Mouse (Mus musculus): Measurements from ENCODE around the gene Nrbp1. TPM values are rescaled to one million over a fixed set of nuclear protein-coding genes. Genes with fewer than 3 reads are reported as not detected.

The Nrbp1 gene
- total RNA-seq (2021): 10 to 100 TPM; 86.2 to 87.1 TPM
- long read RNA-seq, experiment 1, transcript Nrbp1-207 (19 exons, 2,221 nt): minor isoform, 29 of 161 reads
- long read RNA-seq, experiment 1, transcript Nrbp1-201 (18 exons, 2,203 nt): major isoform, 88 of 161 reads
- long read RNA-seq, experiment 1, partial matches to known transcripts: 6 of 161 reads
- long read RNA-seq, experiment 1, other reads (novel, unspliced or antisense): 38 of 161 reads
- long read RNA-seq, experiment 2, transcript Nrbp1-207 (19 exons, 2,221 nt): minor isoform, 35 of 105 reads
- long read RNA-seq, experiment 2, transcript Nrbp1-201 (18 exons, 2,203 nt): major isoform, 45 of 105 reads
- long read RNA-seq, experiment 2, partial matches to known transcripts: 9 of 105 reads
- long read RNA-seq, experiment 2, other reads (novel, unspliced or antisense): 16 of 105 reads

DNA sequence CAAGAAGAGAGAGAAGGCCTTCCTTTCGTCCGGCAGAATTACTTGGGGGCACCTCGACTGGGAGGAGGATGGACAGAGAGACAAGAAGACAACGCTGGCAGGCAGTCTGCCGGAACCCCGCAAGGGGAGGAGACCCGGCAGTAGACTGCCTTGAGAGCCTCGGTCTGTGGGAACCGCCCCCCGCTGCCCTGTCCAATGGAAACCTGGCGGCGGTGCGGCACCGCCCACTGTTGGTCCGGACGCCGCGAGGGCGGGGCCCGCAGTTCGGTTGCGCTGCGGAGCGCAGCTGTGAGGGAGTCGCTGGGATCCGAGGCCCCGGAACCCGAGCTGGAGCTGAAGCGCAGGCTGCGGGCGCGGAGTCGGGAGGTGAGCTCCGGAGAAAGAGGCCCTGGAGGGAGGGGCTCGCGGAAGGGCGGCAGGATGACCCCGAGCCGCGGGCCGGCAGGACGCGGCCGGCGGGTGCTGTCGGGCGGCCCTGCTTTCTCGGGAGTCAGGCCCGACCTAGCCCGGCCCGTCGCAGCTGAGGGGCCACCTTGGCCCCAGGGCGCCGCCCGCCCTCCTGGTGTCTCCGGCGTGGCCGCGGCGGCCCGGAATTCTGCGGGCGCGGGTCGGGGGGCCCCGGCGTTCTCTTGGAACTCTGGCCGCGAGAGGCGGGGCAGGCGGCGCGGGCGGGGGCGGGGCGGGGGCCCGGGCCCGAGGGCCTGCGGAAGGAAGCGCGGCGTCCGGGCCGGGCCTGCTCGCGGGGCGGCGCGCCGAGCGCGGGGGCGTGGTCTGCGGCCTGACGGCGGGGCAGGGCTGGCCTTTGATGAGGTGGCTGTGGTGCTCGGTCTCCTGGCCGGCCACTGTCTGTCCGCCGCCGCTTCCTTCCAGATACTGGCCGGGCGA is at the start of gene Nrbp1, which contains the start of gene Gm9970:
Gene Nrbp1, plus strand, starts transcription at position 228 of the 885 bp plus-strand sequence.
Gene Gm9970, minus strand, starts transcription at position 596 of the 885 bp plus-strand sequence.
- peak; percentile 93 to 97 for DNase-seq (ENCODE audit: low spot score in 2 of 2)

DNA sequence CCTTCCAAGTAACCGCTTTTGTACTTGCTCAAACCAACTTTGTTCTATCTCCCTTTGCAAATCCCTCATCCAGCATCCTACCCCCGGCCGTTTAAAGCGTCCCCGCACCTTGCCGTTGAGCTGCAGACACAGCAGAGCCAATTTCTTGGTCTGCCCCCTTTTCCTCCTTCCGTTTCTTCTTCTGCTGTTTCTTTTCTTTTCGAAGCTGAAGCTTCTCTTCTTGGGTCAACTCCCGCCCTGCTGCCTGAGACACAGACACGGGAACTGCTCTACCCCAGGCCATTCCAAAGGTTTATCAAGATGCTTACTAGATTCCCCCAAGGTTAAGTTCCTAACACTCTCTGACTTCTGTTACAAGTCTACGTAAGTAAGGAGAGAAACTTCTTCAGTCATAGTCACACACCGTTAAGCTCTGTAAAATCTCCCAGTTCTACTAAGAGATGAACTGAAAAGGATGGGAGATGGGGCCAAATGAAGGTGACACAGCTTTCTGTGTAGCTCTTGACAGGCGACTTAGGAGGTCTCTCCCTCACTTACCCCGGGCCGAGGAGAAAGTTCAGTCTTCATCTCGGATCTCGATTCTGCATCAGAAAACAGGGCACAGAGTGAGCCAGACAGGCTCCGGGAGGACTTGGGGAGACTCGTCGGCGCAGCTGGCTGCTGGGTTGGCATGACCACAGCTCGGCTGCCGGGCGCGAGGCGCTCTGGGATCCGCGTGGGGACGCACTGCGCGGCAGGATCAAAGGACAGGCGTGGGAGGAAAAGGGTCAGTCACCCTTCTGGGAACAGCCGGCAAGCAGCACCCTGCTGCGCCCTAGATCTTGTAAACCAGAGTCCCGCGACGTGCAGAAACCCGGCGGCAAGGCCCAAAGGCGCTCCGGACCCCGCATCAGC is 48.4 kb upstream of the Nrbp1 start:
- no peak for DNase-seq (ENCODE audit: low spot score in 2 of 2)

- peak; percentile 100 for DNase-seq (ENCODE audit: low spot score in 2 of 2)
These were observed 47.6 kb upstream of the Nrbp1 start, which contains the start of the genes Snx17 and Eif2b4 for GRCm38 (mm10) chr5:31192939-31193630. Gene Snx17 (plus strand): TSS chr5:31193227. Gene Eif2b4 (minus strand): TSS chr5:31193430.

DNA sequence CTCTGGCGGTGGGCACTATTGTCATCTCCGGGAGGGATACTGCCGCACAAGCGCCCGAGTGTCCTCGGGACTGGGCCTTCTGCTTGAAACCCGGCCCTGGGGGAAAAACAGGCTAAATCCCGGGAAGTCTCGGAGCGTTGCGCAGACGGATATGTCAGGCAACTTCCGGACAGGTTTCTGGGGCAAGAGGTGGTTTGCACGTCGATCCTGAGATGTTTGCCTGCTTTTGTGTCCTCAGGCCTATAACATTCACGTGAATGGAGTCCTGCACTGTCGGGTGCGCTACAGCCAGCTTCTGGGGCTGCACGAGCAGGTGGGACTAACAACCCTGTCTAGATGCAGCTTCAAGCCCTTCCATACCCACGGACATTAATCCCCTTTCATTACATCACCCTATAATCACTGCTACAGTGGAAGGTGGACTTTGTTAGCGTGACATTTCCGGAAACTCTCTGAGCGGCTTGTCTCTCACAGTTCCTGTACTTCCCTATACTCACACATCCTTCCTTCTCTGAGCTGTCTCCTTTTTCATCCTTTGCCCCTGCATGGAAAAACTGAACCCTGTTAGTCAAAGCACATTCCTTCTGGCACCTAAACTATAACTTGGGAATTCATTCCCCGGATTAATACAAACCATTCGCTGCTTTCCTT is 46.9 kb upstream of the Nrbp1 start:
- no peak for DNase-seq (ENCODE audit: low spot score in 2 of 2)

DNA sequence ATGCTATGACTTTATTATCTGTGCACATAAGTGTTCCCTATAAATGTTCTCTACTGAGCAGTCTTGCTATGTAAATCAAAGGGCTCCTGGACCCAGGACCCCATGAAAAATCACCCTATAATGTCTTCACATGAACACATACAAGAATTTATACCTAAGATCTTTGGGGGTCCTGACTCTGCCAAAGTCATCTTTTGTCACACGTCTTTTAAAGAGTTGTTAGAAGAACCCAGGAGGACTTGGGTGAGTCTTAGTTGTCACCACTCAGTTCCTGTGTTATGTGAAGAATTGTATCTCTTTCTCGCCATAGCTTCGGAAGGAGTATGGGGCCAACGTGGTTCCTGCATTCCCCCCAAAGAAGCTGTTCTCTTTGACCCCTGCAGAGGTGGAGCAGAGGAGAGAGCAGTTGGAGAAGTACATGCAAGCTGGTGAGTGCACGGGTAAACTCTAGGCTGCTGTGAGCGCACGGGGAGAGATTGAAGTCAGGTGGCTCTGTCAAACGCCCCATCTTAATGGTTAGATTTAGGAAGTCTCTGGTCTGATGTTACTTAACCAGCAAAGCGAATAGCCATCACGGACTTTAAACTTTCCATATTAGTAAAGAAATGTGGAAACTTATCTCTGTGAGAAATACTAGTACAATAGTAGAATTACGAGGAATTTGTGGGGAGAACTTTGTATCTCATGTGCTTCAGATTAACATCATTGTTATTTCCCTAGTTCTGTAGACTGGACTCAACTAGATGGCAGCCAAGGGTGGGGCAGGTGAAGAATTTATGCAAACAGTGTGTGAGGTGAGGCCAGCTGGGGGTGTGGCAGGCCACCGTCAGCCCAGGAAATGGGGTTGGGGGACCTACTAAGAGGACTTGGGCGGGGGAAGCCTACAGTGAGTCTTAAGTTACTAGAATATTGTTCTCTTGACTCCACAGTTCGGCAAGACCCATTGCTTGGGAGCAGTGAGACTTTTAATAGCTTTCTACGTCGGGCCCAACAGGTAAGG is 45.9 kb upstream of the Nrbp1 start:
- DNase-seq (ENCODE audit: low spot score in 2 of 2): no peak

GRCm38 (mm10) chr5:31195671-31196070 is 45.0 kb upstream of the Nrbp1 start:
- DNase-seq (ENCODE audit: low spot score in 2 of 2): no peak

DNA sequence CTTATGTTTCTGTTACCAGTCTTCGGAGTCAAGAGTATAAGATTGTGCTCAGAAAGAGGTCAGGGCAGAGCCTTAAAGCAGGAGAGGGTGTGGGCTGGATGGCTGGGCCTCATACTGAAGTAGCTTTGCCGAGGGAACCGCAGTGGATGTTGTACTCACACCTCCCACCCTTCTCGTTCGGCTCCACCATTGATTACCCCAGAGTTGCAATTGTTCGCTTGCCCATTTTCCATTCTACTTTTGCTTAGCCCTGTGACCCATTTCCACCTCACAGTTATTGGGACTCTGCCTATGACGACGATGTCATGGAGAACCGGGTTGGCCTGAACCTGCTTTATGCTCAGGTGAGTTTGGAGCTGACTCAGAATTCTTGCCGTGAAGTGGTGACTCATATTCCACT is 44.5 kb upstream of the Nrbp1 start:
- DNase-seq (ENCODE audit: low spot score in 2 of 2): no peak

DNA sequence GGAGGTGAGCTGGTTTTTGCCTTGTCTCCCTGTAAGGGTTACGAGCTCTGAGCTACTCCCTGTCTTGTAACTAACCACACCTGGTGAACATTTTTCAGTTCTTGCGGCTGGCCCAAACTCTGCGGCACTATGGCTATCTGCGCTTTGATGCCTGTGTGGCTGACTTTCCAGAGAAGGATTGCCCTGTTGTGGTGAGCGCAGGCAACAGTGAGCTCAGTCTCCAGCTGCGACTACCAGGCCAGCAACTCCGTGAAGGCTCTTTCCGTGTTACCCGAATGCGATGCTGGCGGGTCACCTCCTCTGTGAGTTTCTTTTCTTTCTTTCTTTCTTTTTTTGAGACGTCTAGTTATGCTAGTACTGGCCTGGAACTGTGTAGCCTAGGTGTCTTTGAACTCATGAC is 43.6 kb upstream of the Nrbp1 start:
- no peak for DNase-seq (ENCODE audit: low spot score in 2 of 2)

- no peak for DNase-seq (ENCODE audit: low spot score in 2 of 2)
These were observed 42.5 kb upstream of the Nrbp1 start for GRCm38 (mm10) chr5:31198170-31198569.

DNA sequence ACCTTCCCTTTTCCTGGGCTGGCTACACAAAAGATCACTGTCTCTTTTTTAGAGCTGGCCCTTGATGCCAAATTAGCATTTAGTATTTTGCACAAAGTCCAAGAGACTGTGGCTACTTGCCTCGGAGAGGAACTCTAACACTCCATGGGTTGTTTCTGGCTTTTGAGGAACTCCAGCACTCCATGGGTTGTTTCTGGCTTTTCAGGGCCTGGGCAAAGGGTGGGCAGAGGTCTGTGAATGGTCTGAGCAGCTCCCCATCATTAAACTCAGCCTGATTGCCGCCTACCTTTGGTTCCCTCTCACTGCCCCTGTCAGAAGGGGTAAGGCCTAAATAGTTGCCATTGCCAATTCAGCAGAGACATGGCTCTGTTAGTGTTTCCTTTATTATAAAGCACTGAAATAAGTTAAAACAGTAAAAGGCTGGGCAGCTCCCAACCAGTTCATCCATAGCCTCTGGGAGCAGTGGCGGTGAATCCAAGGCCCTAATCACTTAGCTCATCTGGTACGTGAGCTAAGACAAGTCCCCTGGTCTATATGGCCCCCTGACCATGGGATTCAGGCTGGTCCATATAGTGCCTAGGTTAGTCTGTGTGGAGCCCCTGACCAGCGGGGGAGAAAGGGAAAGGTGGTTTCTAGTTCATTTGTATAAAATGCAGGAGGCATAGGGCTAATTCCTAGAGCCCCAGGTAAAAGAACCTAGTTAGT is 41.9 kb upstream of the Nrbp1 start:
- DNase-seq (ENCODE audit: low spot score in 2 of 2): no peak

DNA sequence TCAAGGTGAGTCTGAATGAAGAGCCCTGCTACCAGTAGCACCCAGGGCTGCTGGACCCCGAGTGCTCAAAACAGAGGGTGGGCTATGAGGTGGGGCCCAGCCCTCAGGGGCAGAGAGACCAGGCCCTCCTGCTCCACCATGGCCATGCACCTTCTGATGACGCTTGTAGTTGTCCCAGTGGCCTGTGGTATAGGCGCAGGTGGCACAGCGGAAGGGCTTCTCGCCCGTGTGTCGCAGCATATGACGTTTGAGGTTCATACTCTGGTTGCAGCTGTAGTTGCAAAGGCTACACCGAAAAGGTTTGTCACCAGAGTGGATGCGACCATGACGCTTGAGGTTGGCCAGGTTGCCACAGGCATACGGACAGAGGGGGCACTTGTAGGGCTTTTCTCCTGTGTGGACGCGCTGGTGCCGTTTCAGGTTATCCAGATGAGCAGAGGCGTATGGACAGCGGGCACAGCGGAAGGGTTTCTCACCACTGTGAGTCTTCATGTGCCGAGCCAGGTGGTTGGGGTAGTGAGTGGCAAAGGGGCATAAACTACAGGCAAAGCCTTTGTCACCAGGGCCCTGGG is 41.3 kb upstream of the Nrbp1 start:
- DNase-seq (ENCODE audit: low spot score in 2 of 2): no peak

GRCm38 (mm10) chr5:31199893-31200292 is 40.8 kb upstream of the Nrbp1 start:
- DNase-seq (ENCODE audit: low spot score in 2 of 2): no peak

- DNase-seq (ENCODE audit: low spot score in 2 of 2): no peak
These were observed 40.3 kb upstream of the Nrbp1 start for GRCm38 (mm10) chr5:31200327-31200768.

DNA sequence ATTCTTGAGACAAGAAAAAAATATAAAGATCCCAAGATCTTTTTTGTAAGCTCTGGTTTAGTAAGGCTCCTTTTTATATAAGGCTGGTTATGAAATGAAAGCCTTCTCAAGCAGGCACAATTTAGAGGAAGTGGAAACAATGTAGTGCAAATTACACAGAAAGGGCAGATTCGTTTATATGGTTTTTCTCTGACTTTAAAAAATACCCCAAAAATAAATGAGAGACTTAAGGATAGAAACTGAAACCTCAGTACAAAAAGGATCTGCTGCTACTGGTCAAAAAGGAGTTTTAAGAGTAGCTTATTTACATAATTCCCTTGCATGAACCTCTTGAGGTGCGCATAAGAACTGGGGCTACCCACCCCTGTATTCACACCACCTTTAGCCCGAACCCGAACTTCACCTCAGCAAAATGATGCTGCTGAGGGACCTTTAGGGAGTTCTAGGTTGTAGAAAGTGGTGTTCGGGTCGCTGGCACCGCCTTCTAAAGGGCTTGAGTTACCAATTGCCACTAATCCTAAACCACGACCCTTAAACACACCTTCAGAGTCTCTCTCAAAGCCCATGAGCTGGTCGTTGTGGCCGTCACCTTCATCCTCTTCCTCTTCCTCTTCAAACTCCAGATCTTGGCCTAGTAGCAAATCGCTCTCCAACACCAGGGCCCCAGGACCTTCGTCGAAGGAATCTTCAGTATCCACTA is 39.5 kb upstream of the Nrbp1 start:
- DNase-seq (ENCODE audit: low spot score in 2 of 2): no peak

DNA sequence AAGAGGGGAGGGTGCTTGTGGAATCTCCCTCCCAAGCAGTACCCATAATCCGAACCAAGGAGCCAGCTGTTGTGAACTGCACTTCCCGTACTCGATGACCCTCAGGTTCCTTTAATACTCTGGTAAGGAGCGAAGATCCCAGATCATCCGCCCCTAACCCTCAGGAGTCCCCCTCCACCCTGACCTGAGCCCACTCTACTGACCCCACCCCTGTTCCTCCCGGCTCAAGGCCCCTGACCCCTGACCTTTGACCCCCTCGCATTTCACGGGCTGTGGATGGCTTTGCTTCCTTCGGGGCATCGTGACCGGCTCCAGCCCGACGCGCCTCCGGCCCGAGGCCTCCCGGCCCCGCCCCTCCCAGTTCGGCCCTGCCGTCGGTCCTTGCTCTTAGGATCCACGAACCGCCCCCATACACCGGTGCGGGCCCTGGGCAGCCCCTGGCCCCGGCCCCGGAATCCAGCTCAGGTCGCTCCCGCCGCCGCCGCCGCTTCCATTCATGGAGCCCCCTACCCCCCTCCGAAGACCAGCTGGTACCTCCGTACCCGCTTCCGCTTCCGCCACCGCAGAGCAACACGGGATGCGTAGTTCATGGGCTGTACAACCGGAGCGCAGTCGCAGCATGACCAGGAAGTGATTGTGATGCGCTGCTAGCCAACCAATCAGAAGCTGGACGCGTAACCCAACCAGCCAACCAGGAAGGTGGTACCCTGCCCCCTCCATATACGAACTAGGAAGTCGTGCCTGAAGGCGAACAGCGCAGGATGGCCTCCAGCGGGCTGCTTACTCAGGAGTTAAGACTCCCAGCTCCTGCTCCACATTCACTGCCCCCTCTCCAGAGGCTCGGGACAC is 38.7 kb upstream of the Nrbp1 start, which contains the start of gene Zfp513:
Gene Zfp513, minus strand, starts transcription at position 562 of the 849 bp plus-strand sequence.
- DNase-seq (ENCODE audit: low spot score in 2 of 2): peak; percentile 96 to 97

- no peak for DNase-seq (ENCODE audit: low spot score in 2 of 2)
These were observed 37.7 kb upstream of the Nrbp1 start for GRCm38 (mm10) chr5:31202933-31203332.

All from left cerebral cortex, adult 18-20 months (tissue).